Mouse (Mus musculus): ENCODE measurements around the gene Atcay. TPM values are rescaled to one million over a fixed set of nuclear protein-coding genes. Genes with fewer than 3 reads are reported as not detected.

Atcay gene
- total and polyA plus RNA-seq, 3 experiments: 0.19 to 0.33 TPM; not detected in 1

GRCm38 (mm10) chr10:81192270-81192967, 38.2 kb downstream of the Atcay start (continued):
- no peak for TF ChIP-seq CTCF (IDR thresholded peaks at IDR 0.05 in 2 of 3, conservative IDR thresholded peaks at IDR 0.05 in 1 of 3; ENCODE audit: control insufficient read depth in 1 of 3, insufficient read depth in 1 of 3, low read depth in 2 of 3, low read length in 3 of 3, poor library complexity in 1 of 3, severe bottlenecking in 1 of 3)
- TF ChIP-seq ZMIZ1 (IDR thresholded peaks at IDR 0.05; ENCODE audit: low read depth, low read length): peak; percentile 79
- TF ChIP-seq MYC (IDR thresholded peaks at IDR 0.05; ENCODE audit: low read depth, low read length): peak; percentile 67; the same call in 1 of the 2 replicates
- no peak for TF ChIP-seq SMC3 (IDR thresholded peaks at IDR 0.05; ENCODE audit: low read depth, low read length)
- TF ChIP-seq ZKSCAN1 (IDR thresholded peaks at IDR 0.05; ENCODE audit: low read depth, low read length): no peak
- no peak for TF ChIP-seq CHD2 (IDR thresholded peaks at IDR 0.05; ENCODE audit: low read length)
- peak; percentile 81 for TF ChIP-seq NRF1 (IDR thresholded peaks at IDR 0.05; ENCODE audit: insufficient read depth, low read depth, low read length, poor library complexity, severe bottlenecking)
- TF ChIP-seq USF1 (IDR thresholded peaks at IDR 0.05; ENCODE audit: low read depth, low read length): peak; percentile 38; the same call in 1 of the 2 replicates
- TF ChIP-seq MYB (IDR thresholded peaks at IDR 0.05; ENCODE audit: low read depth, low read length): peak; percentile 70
- peak; percentile 88 for TF ChIP-seq ELF1 (IDR thresholded peaks at IDR 0.05; ENCODE audit: low read depth, low read length)
- no peak for TF ChIP-seq EP300 (IDR thresholded peaks at IDR 0.05; ENCODE audit: low read depth in 1 of 2, low read length in 2 of 2)
- peak; percentile 30; the same call in 1 of the 2 replicates for TF ChIP-seq MAZ (IDR thresholded peaks at IDR 0.05; ENCODE audit: low read depth, low read length)
- TF ChIP-seq RCOR1 (IDR thresholded peaks at IDR 0.05; ENCODE audit: low read depth, low read length): no peak
- TF ChIP-seq MAFK (IDR thresholded peaks at IDR 0.05; ENCODE audit: borderline replicate concordance, low read depth, low read length): no peak

DNA sequence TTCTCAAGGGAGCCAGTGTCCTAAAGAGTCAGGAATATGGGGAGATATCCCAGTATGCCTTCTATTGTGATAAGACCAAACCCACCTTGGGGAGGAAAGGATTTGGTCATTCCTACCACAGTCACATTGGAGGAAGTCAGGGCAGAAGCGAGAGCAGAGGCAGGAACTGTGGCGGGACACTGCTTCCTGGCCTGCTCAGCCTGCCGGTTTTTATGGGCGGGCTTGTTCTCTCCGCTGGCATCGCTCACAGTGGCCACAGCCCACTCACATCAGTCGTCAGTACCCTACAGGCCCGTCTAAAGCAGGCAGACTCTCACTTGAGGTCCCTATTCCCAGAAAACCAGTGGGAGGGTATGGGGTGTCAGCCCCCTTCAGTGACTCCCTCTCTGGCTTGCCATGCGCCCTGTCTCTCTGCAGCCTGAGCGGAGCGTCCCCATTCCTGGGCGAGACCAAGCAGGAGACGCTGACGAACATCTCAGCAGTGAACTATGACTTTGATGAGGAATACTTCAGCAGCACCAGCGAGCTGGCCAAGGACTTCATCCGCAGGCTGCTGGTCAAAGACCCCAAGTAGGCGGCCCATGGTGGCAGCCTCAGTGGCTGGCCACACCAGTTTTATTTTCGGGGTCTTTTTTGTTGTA, 39.2 kb downstream of the Atcay start:
- Histone ChIP-seq H3K4me3 (ENCODE audit: control insufficient read depth in 1 of 2, insufficient read depth in 1 of 2, low read depth in 2 of 2, low read length in 2 of 2) (no peak overlapping the region; a peak in 1 of 4 replicates), H3K9me3 (replicated peaks; ENCODE audit: insufficient read depth, low read length) (no peaks in the 10 kb centered on the region), H3K9ac (ENCODE audit: control insufficient read depth, low read depth, low read length, poor library complexity, severe bottlenecking) (peak overlapping the region; percentile 93; the same call in 1 of the 2 replicates), H3K27ac (ENCODE audit: control insufficient read depth, low read depth, low read length) (no peak overlapping the region), H3K36me3 (ENCODE audit: control insufficient read depth in 1 of 2, insufficient read depth in 2 of 2, low read length in 2 of 2) (no peaks in the 10 kb centered on the region), H3K4me1 (ENCODE audit: control insufficient read depth in 1 of 2, insufficient read depth in 2 of 2, low read length in 2 of 2) (peaks cover 0 to 14% of the 10 kb centered on the region in 2 experiments; a peak in 2 of 4 replicates), H3K79me2 (ENCODE audit: control insufficient read depth, insufficient read depth, low read length, poor library complexity) (peaks cover 3% of the 10 kb centered on the region; the same call in 1 of the 2 replicates), H3K27me3 (ENCODE audit: control insufficient read depth in 1 of 2, insufficient read depth in 2 of 2, low read length in 2 of 2) (no peaks in the 10 kb centered on the region)
- no peak for DNase-seq (ENCODE audit: low read depth, low spot score)
- TF ChIP-seq MAX (IDR thresholded peaks at IDR 0.05; ENCODE audit: low read length) (no peak), BHLHE40 (IDR thresholded peaks at IDR 0.05; ENCODE audit: borderline replicate concordance, low read depth, low read length) (no peak), NELFE (IDR thresholded peaks at IDR 0.05; ENCODE audit: low read depth, low read length) (no peak), UBTF (IDR thresholded peaks at IDR 0.05; ENCODE audit: borderline replicate concordance, insufficient read depth, low read depth, low read length) (no peak), EP300 (IDR thresholded peaks at IDR 0.05; ENCODE audit: low read depth in 1 of 2, low read length in 2 of 2) (no peak), GABPA (IDR thresholded peaks at IDR 0.05; ENCODE audit: low read depth, low read length) (no peak), E2F4 (IDR thresholded peaks at IDR 0.05; ENCODE audit: borderline replicate concordance, low read depth, low read length) (no peak), RCOR1 (IDR thresholded peaks at IDR 0.05; ENCODE audit: low read depth, low read length) (no peak), KAT2A (conservative IDR thresholded peaks at IDR 0.05; ENCODE audit: low read depth, low read length) (no peak), MAFK (IDR thresholded peaks at IDR 0.05; ENCODE audit: borderline replicate concordance, low read depth, low read length) (no peak), GATA1 (IDR thresholded peaks at IDR 0.05; ENCODE audit: low read depth, low read length) (no peak), RAD21 (IDR thresholded peaks at IDR 0.05; ENCODE audit: low read depth, low read length) (no peak), POLR2AphosphoS5 (IDR thresholded peaks at IDR 0.05; ENCODE audit: borderline replicate concordance, low read depth, low read length) (no peak)

Data from MEL (cell line).